Mouse (Mus musculus) G1E (cell line): ENCODE measurements around the gene Cyp8b1. TPM values are rescaled to one million over a fixed set of nuclear protein-coding genes. Genes with fewer than 3 reads are reported as not detected.

Experiments used
- ATAC-seq: 2 replicates; pipeline ENCODE4 v1.8.0; 2016; ENCODE audit warnings: mild to moderate bottlenecking; ENCODE audit not compliant: insufficient number of reproducible peaks, poor library complexity, low FRiP score, severe bottlenecking; ENCODE audit errors: extremely low read depth
- DNase-seq: peaks from one replicate; pipeline ENCODE4 v3.0.0; 2012; ENCODE audit warnings: low spot score
- H3K27me3 ChIP-seq: 2 replicates; pipeline ENCODE4 v1.6.1; 2012; ENCODE audit warnings: mild to moderate bottlenecking, low read length, inconsistent platforms; ENCODE audit not compliant: insufficient read depth
- H3K36me3 ChIP-seq: replicated peaks from 2 replicates; pipeline ENCODE3; 2012; ENCODE audit warnings: mild to moderate bottlenecking, inconsistent platforms
- H3K4me1 ChIP-seq: 2 replicates; pipeline ENCODE4 v1.6.1; 2012; ENCODE audit warnings: low read depth, low read length, inconsistent platforms, mixed read lengths; ENCODE audit not compliant: insufficient read depth
- H3K4me3 ChIP-seq: 2 replicates; pipeline ENCODE4 v1.5.1; 2012; ENCODE audit warnings: low read depth, mild to moderate bottlenecking, inconsistent platforms, low read length, moderate library complexity, mixed read lengths
- H3K9me3 ChIP-seq: replicated peaks from 2 replicates; pipeline ENCODE4 v1.6.1; 2012; ENCODE audit warnings: inconsistent platforms
- CTCF ChIP-seq: IDR thresholded peaks from 2 replicates; pipeline ENCODE4 v1.5.1; 2012; ENCODE audit warnings: low read depth, low read length, inconsistent platforms, mixed read lengths
- GATA1 ChIP-seq: IDR thresholded peaks from 2 replicates; pipeline ENCODE4 v1.6.1; 2012; ENCODE audit warnings: borderline replicate concordance, low read length, inconsistent platforms, mixed read lengths
- GATA2 ChIP-seq: IDR thresholded peaks from 2 replicates; pipeline ENCODE4 v1.6.1; 2012; ENCODE audit warnings: low read depth, low read length, inconsistent platforms, borderline replicate concordance
- POLR2AphosphoS5 ChIP-seq: IDR thresholded peaks from 2 replicates; pipeline ENCODE4 v1.6.1; 2012; ENCODE audit warnings: low read depth, low read length, inconsistent platforms; ENCODE audit not compliant: insufficient replicate concordance
- TAL1 ChIP-seq: conservative IDR thresholded peaks from 2 replicates; pipeline ENCODE4 v1.6.1; 2012; ENCODE audit warnings: low read depth, low read length, inconsistent platforms, mixed read lengths
- polyA plus RNA-seq: library from polyadenylated mRNA; stranded (reverse); fragments of >175 nt; gene quantifications from 2 replicates; pipeline ENCODE4 v1.2.3, GENCODE M21; 2012
- total RNA-seq, 2 experiments: library from RNA; stranded (forward) in 1 of 2; stranded (reverse) in 1 of 2; fragments of 200-1000 nt in 1 of 2; fragments of >200 nt in 1 of 2; fragmentation: Nextera tagmentation in 1 of 2; gene quantifications; 2 replicates each; pipeline ENCODE4 v1.2.3; 2014 to 2017

Cyp8b1 gene
- total and polyA plus RNA-seq, 3 experiments = not detected

- Histone ChIP-seq H3K9me3 (no peaks in the 10 kb centered on the region), H3K4me3 (no peak overlapping the region), H3K36me3 (no peaks in the 10 kb centered on the region), H3K27me3 (no peaks in the 10 kb centered on the region; the same call in 1 of the 2 replicates), H3K4me1 (no peaks in the 10 kb centered on the region)
- ATAC-seq (no peak), DNase-seq (no peak)
- no peak for TF ChIP-seq CTCF
- no peak for TF ChIP-seq GATA1
- TF ChIP-seq POLR2AphosphoS5 = no peak
- no peak for TF ChIP-seq GATA2
- no peak for TF ChIP-seq TAL1
These were observed 18.8 kb upstream of the Cyp8b1 start for GRCm38 (mm10) chr9:121934856-121935255.

- Histone ChIP-seq H3K27me3 (peaks cover 7% of the 10 kb centered on the region), H3K4me1 (no peaks in the 10 kb centered on the region), H3K36me3 (no peaks in the 10 kb centered on the region), H3K9me3 (no peaks in the 10 kb centered on the region), H3K4me3 (no peak overlapping the region)
- ATAC-seq = no peak
- no peak for DNase-seq
- no peak for TF ChIP-seq TAL1
- peak; percentile 97 for TF ChIP-seq CTCF
These were observed 12.4 kb upstream of the Cyp8b1 start for GRCm38 (mm10) chr9:121928498-121928897.

GRCm38 (mm10) chr9:121927721-121928120, 11.6 kb upstream of the Cyp8b1 start:
- ATAC-seq = no peak
- no peaks in the 10 kb centered on the region for H3K4me1 ChIP-seq

GRCm38 (mm10) chr9:121926634-121927405, 10.7 kb upstream of the Cyp8b1 start:
- no peak for ATAC-seq

More at GRCm38 (mm10) chr9:121927721-121928120, 11.6 kb upstream of the Cyp8b1 start:
- no peak for TF ChIP-seq POLR2AphosphoS5
- no peak for TF ChIP-seq GATA1
- TF ChIP-seq GATA2 = no peak
- no peak for TF ChIP-seq CTCF
- TF ChIP-seq TAL1 = no peak
- H3K4me3 ChIP-seq = no peak overlapping the region
- no peaks in the 10 kb centered on the region for H3K36me3 ChIP-seq
- peaks cover 7% of the 10 kb centered on the region for H3K27me3 ChIP-seq
- no peaks in the 10 kb centered on the region for H3K9me3 ChIP-seq
- DNase-seq = no peak

GRCm38 (mm10) chr9:121925959-121926358, 9.9 kb upstream of the Cyp8b1 start:
- H3K9me3 ChIP-seq = no peaks in the 10 kb centered on the region
- ATAC-seq = no peak
- H3K27me3 ChIP-seq = peaks cover 9% of the 10 kb centered on the region
- TF ChIP-seq GATA2 = no peak
- TF ChIP-seq TAL1 = no peak
- TF ChIP-seq POLR2AphosphoS5 = no peak
- no peak for TF ChIP-seq CTCF
- no peak for TF ChIP-seq GATA1
- no peak for DNase-seq
- no peaks in the 10 kb centered on the region for H3K36me3 ChIP-seq
- H3K4me3 ChIP-seq = no peak overlapping the region
- no peaks in the 10 kb centered on the region for H3K4me1 ChIP-seq

More at GRCm38 (mm10) chr9:121926634-121927405, 10.7 kb upstream of the Cyp8b1 start:
- TF ChIP-seq CTCF (no peak), GATA2 (no peak), GATA1 (no peak), POLR2AphosphoS5 (no peak), TAL1 (no peak)
- Histone ChIP-seq H3K36me3 (no peaks in the 10 kb centered on the region), H3K9me3 (no peaks in the 10 kb centered on the region), H3K27me3 (peaks cover 9% of the 10 kb centered on the region), H3K4me3 (no peak overlapping the region), H3K4me1 (no peaks in the 10 kb centered on the region)
- no peak for DNase-seq

GRCm38 (mm10) chr9:121924901-121925560, 8.9 kb upstream of the Cyp8b1 start:
- DNase-seq (no peak), ATAC-seq (no peak)
- no peak overlapping the region for H3K4me3 ChIP-seq
- no peaks in the 10 kb centered on the region for H3K4me1 ChIP-seq
- TF ChIP-seq TAL1 (no peak), GATA1 (no peak), POLR2AphosphoS5 (no peak), GATA2 (no peak), CTCF (no peak)
- peaks cover 9% of the 10 kb centered on the region for H3K27me3 ChIP-seq
- no peaks in the 10 kb centered on the region for H3K36me3 ChIP-seq
- H3K9me3 ChIP-seq = no peaks in the 10 kb centered on the region
